Mouse (Mus musculus): ENCODE measurements around the gene Adamts13.

Adamts13 gene

DNA sequence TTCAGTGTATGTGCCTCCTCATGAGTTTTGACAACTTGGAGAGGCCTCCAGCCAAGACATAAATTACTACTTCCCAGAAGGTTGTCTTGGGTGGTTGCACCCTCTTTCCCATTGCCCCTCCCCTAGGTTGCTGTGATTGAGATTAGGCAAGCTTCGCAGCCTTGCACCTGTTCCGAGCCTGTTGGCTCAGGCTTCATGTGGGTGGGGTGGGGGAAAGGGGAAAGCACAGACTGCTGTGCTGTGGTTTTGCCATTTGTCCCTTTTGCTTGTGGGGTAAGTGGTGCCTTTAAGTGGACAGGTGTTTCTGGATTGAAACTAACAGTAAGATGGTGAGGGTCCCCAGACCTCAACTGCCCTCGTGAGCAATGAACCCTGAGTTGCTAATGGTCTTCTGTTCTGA lies 62.8 kb downstream of the Adamts13 start:
- DNase-seq (ENCODE audit: low spot score in 2 of 2), result no peak

DNA sequence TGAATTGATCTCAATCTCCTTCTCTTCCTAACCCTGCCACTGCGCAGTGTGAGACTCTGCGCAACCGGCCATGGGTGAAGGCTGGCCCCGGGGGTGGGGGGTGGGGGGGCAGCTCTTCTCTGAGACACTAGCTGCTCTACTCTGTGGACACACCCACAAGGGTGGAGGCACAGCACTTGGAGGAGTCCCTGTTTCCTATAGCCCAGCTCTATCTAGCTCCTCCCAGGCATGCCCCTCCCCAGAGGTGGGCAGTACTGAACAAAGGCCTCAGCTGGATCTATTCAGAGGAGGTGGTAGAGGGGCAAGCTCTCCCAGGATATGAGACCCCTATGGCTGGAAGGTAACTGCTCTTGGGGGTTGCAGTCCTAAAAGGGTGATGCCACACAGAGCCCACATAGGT lies 63.8 kb downstream of the Adamts13 start:
- DNase-seq (ENCODE audit: low spot score in 2 of 2), result no peak

DNA sequence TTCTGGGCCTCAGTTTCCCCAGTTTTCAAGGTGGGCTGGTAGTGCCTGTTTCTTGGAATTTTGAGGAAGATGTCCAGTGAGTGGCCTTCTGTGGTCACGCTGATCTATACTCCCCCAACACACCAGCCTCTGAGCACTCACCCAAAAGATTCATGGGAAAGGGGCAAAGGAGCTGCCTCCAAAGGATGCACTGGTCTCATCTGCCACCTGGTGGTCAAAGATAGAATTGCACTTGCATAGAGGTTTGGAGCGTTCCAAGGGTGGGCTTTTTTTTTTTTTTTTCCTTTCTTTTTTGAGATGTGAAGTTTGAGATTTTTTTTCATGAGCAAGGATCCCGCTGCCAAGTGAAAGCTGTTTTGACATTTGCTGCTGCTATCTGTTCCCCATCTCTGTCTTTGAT lies 65.4 kb downstream of the Adamts13 start:
- no peak for DNase-seq (ENCODE audit: low spot score in 2 of 2)

DNA sequence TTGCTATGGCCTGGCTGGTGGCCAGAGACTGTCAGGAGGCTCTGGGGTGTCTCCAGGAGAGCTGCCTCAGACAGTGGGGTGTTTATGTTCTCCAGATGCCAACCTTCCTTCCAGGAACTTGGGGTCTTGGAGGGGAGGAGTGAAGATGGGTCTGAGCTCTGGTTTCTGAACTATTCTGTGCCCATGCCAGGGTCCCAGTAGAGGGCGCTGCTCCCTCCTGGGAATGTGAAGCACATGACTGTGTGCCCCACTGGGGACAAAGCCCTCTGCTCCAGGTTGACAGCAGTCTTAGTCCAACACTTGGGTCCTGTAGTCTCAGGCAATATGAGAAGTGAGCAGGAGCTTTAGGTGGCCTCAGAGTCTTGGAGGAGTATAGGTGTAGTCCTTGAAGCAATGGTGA lies 66.1 kb downstream of the Adamts13 start:
- DNase-seq (ENCODE audit: low spot score in 2 of 2), result no peak

DNA sequence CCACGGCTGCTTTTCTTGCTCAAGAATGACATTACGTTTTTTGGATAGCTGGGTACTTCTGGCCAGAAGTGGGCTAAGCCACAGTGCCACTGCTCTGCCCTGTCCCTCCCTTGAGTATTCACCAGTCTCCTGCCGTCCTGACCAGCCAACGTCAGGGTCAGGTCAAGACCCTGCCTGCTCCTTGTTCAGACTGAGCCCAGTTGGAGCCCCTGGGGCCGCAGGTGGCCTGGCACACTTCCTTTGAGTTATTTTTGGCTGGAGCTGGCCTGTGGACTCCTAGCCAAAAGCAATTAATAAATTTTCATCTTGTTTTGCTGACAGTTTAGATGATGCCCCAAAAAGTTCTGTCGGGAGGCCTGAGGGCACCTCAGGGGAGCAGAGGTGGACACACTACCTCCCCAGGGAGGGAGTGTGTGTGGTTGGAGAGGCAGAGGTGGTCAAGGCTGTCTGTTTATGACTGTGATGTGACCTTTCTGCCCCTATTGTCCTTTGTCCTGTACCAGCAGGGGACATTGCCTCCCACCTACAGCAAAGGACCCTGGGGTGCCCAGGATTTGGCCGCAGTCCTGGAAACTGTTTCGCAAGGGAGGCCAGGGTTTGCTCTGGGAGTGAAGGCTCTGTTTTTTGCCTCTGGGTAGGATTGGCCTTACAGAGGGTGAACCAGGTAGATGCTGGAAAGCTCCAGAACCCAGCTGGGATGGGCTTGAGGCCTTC lies 69.1 kb downstream of the Adamts13 start:
- no peak for DNase-seq (ENCODE audit: low spot score in 2 of 2)

DNA sequence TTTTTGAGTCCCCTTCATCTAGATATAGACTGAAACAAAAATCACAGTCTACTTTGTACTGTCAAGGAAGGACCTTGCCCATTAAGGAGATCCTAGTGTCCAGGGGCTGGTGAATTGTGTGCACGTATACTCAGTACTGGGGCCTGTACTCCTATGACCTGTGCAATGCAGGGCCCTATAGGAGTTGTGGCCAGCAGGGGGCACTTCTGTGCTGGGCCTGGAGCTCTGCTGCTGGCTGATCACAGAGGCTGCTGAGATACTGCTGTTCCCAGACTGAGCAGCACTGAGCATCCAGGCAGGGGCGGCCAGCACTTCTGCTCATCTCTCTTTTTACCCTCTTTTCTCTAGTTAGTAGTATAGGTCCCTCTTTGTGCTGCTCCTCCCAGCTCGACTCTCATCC lies 70.2 kb downstream of the Adamts13 start:
- DNase-seq (ENCODE audit: low spot score in 2 of 2), result peak; percentile 79 to 84

DNA sequence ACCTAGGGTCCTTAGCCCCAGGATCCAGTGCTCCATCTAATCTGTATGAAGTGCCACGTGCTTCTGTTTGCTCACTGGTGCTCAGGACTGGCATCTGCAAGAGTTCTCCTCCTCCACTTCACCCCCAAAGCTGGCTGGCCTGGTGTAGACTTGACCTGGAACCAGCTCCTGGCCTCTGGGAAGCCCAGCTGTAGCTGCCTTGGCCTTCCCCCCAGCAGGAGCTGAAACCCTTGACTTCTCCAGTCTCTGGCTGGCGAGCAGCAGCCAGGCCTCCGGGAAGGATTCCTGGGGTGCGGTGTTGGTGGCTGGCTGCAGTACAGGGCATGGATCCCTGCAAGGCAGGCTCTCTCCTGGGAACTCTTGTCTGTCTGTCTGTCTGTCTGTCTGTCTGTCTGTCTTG lies 71.0 kb downstream of the Adamts13 start:
- DNase-seq (ENCODE audit: low spot score in 2 of 2), result no peak

DNA sequence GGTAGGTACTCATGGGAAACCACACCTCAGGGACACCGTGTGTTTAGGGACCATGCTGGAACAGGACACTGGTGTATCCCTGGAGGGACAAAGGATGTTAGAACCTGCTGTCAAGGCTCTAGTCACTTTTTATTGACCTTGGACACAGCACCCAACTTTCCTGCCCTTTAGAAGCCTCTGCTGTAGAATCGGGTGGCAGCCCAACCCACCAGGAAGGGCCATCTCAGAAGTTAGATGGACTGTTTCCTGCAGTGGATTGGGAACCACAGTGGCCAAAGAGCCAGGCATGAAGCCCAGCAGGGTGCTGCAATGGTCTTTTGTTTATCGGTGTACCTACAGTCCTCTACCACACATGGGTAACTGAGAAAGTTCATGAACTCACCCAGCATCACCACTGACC lies 71.4 kb downstream of the Adamts13 start:
- DNase-seq (ENCODE audit: low spot score in 2 of 2), result no peak

DNA sequence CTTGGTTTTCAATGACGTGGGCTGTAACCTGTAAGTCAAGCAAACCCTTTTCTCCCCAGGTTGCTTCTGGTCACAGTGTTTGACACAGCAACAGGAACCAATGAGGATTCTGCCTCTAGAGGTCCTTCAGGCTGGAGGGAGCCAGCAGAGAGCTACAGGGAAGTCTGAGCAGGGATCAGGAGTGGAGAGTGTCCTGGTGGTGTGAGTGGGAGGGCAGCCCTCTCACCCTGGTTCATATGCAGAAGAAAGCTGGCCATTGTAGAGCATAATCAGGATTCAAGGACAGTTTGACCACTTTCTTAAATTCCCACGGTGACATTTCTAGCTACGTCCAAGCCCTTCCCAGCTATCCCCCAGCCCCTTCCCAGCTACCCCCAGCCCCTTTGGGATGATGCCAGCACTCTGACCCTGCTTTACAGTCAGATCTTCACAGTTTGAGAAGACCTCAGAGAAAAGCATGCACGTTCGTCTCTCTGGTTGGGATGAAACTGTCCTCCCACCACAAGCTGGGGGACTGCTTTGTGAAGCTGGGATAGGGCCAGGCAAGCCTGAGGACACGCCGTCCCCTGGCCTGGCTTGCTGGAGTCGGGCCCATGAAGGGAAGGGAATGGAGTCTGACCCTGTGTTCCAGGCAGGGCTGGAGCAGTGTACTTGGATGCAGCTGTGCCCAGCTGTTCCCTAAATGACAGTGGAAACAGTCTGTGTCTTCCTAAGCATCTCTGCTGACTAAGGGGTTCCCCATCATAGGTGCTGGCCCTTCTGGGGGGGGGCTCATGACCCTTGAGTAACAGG lies 73.0 kb downstream of the Adamts13 start:
- DNase-seq (ENCODE audit: low spot score in 2 of 2), result no peak

DNA sequence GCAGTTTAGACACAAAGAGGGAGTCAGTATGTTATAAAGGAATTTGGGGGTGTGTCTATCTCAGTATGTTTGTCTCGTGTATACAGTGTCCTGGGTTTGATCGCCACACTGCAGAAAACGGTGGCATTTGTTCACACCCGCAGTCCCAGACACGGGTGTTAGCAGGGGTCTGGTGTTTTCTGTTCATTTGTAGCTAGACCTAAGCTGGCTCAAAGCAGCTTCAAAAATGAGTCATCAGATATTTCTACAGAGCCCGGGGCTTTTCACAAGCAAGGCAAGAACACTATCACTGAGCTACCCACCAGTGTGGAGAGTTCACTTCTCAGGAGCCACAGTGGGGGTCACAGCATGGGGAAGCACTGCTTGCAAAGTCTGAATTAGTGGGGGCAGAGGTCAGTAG lies 76.2 kb downstream of the Adamts13 start:
- DNase-seq (ENCODE audit: low spot score in 2 of 2), result no peak

DNA sequence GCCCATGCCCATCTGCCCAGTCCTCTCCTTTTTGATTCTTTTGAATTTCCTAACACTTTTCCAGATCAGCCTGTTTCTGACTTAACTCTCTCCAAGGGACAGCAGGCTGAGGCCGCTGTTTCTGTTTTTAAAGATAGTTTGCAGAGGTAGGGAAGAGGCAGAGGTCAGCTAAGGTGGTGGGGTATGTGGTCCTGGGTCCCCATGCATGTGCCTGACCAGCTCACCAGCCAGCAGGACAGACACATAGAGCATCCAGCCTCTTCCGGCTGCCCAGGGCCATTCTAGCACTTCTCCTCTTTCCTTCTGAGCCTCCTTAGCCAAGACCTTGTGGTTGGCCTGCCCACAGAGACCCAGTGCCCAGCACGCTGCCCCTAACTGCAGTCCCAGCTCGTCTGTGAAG lies 85.0 kb downstream of the Adamts13 start:
- DNase-seq (ENCODE audit: low spot score in 2 of 2), result no peak

DNA sequence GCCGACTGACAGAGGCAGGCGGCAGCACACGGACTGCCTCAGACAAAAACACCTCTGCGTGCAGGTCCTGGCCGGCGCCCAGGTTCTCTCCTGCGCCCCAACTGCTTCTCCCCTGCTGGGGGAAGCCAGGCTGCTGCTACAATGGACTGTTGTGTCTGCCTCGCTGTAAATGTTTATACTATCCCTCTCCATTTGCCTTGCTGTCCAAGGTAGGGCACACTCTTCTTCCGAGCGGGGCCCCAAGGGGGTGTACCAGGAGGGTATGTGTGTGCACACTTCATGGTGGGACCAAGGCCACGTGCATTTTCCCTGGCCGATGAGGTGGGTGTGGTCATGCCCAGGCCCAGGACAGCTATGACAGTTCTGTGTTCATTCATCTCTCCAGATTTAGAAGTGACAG lies 85.5 kb downstream of the Adamts13 start:
- no peak for DNase-seq (ENCODE audit: low spot score in 2 of 2)

DNA sequence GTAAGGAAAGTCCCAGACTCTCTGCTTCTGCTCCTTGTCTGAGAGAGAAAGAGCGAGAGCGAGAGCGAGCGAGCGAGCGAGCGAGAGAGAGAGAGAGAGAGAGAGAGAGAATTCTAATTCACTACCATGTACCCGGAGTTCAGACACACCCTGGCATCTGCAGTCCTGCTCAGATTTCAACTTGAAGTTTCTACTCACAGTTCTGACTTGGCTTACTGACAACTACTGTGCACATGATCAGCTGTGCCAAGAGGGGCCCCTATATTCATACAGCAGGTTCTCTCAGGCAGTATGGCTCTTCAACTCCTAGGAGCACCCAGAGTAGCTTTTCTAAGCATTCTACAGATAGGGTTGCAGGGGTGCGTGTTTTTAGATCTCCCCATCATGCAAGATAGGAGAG lies 86.0 kb downstream of the Adamts13 start:
- DNase-seq (ENCODE audit: low spot score in 2 of 2), result no peak
